Mouse (Mus musculus): Measurements from ENCODE around the gene Nr1h2. TPM values are rescaled to one million over a fixed set of nuclear protein-coding genes. Genes with fewer than 3 reads are reported as not detected.

Nr1h2 gene
- total and polyA plus RNA-seq, 3 experiments = 49.7 to 82.3 TPM; not detected in 1

- H3K9ac ChIP-seq (ENCODE audit: control insufficient read depth, low read depth, low read length, poor library complexity, severe bottlenecking) = no peak overlapping the region
- TF ChIP-seq JUND (IDR thresholded peaks at IDR 0.05; ENCODE audit: low read depth, low read length) (no peak), BHLHE40 (IDR thresholded peaks at IDR 0.05; ENCODE audit: borderline replicate concordance, low read depth, low read length) (no peak), MXI1 (IDR thresholded peaks at IDR 0.05; ENCODE audit: low read depth, low read length) (no peak), GATA1 (IDR thresholded peaks at IDR 0.05; ENCODE audit: low read depth, low read length) (no peak), POLR2AphosphoS2 (IDR thresholded peaks at IDR 0.05; ENCODE audit: low read length) (no peak), ZC3H11A (IDR thresholded peaks at IDR 0.05; ENCODE audit: low read depth, low read length) (no peak), KAT2A (conservative IDR thresholded peaks at IDR 0.05; ENCODE audit: low read depth, low read length) (no peak), RAD21 (IDR thresholded peaks at IDR 0.05; ENCODE audit: low read depth, low read length) (no peak), MAZ (IDR thresholded peaks at IDR 0.05; ENCODE audit: low read depth, low read length) (no peak), CTCF (IDR thresholded peaks at IDR 0.05 in 2 of 3, conservative IDR thresholded peaks at IDR 0.05 in 1 of 3; ENCODE audit: control insufficient read depth in 1 of 3, insufficient read depth in 1 of 3, low read depth in 2 of 3, low read length in 3 of 3, poor library complexity in 1 of 3, severe bottlenecking in 1 of 3) (no peak), MEF2A (IDR thresholded peaks at IDR 0.05; ENCODE audit: extremely low read depth, insufficient replicate concordance, low read depth, low read length, poor library complexity, severe bottlenecking) (no peak), RCOR1 (IDR thresholded peaks at IDR 0.05; ENCODE audit: low read depth, low read length) (no peak), ZKSCAN1 (IDR thresholded peaks at IDR 0.05; ENCODE audit: low read depth, low read length) (no peak), GABPA (IDR thresholded peaks at IDR 0.05; ENCODE audit: low read depth, low read length) (no peak)
Measured at GRCm38 (mm10) chr7:44589149-44589548, 35.4 kb upstream of the Nr1h2 start.

GRCm38 (mm10) chr7:44588338-44588737, 34.6 kb upstream of the Nr1h2 start:
- DNase-seq (ENCODE audit: low read depth, low spot score) = no peak
- no peak overlapping the region for H3K9ac ChIP-seq (ENCODE audit: control insufficient read depth, low read depth, low read length, poor library complexity, severe bottlenecking)
- no peaks in the 10 kb centered on the region for H3K4me1 ChIP-seq (ENCODE audit: control insufficient read depth in 1 of 2, insufficient read depth in 2 of 2, low read length in 2 of 2)
- no peaks in the 10 kb centered on the region for H3K36me3 ChIP-seq (ENCODE audit: control insufficient read depth in 1 of 2, insufficient read depth in 2 of 2, low read length in 2 of 2)
- no peak for TF ChIP-seq POLR2AphosphoS5 (IDR thresholded peaks at IDR 0.05; ENCODE audit: borderline replicate concordance, low read depth, low read length)
- TF ChIP-seq JUND (IDR thresholded peaks at IDR 0.05; ENCODE audit: low read depth, low read length) = no peak
- no peak for TF ChIP-seq BHLHE40 (IDR thresholded peaks at IDR 0.05; ENCODE audit: borderline replicate concordance, low read depth, low read length)
- TF ChIP-seq NRF1 (IDR thresholded peaks at IDR 0.05; ENCODE audit: insufficient read depth, low read depth, low read length, poor library complexity, severe bottlenecking) = no peak
- no peak for TF ChIP-seq RCOR1 (IDR thresholded peaks at IDR 0.05; ENCODE audit: low read depth, low read length)
- no peak for TF ChIP-seq ZKSCAN1 (IDR thresholded peaks at IDR 0.05; ENCODE audit: low read depth, low read length)
- TF ChIP-seq USF1 (IDR thresholded peaks at IDR 0.05; ENCODE audit: low read depth, low read length) = no peak
- TF ChIP-seq MXI1 (IDR thresholded peaks at IDR 0.05; ENCODE audit: low read depth, low read length) = no peak
- TF ChIP-seq CTCF (IDR thresholded peaks at IDR 0.05 in 2 of 3, conservative IDR thresholded peaks at IDR 0.05 in 1 of 3; ENCODE audit: control insufficient read depth in 1 of 3, insufficient read depth in 1 of 3, low read depth in 2 of 3, low read length in 3 of 3, poor library complexity in 1 of 3, severe bottlenecking in 1 of 3) = no peak
- no peak for TF ChIP-seq TCF12 (IDR thresholded peaks at IDR 0.05; ENCODE audit: low read depth, low read length)
- no peak for TF ChIP-seq UBTF (IDR thresholded peaks at IDR 0.05; ENCODE audit: borderline replicate concordance, insufficient read depth, low read depth, low read length)
- no peak for TF ChIP-seq ZNF384 (IDR thresholded peaks at IDR 0.05; ENCODE audit: low read depth, low read length)
- TF ChIP-seq ELF1 (IDR thresholded peaks at IDR 0.05; ENCODE audit: low read depth, low read length) = no peak
- no peak for TF ChIP-seq RAD21 (IDR thresholded peaks at IDR 0.05; ENCODE audit: low read depth, low read length)
- no peak for TF ChIP-seq TAL1 (IDR thresholded peaks at IDR 0.05; ENCODE audit: low read length)
- no peaks in the 10 kb centered on the region for H3K27me3 ChIP-seq (ENCODE audit: control insufficient read depth in 1 of 2, insufficient read depth in 2 of 2, low read length in 2 of 2)
- no peaks in the 10 kb centered on the region for H3K9me3 ChIP-seq (replicated peaks; ENCODE audit: insufficient read depth, low read length)
- no peaks in the 10 kb centered on the region for H3K79me2 ChIP-seq (ENCODE audit: control insufficient read depth, insufficient read depth, low read length, poor library complexity)
- no peak overlapping the region for H3K27ac ChIP-seq (ENCODE audit: control insufficient read depth, low read depth, low read length)
- no peak overlapping the region for H3K4me3 ChIP-seq (ENCODE audit: control insufficient read depth in 1 of 2, insufficient read depth in 1 of 2, low read depth in 2 of 2, low read length in 2 of 2)

More at GRCm38 (mm10) chr7:44589149-44589548, 35.4 kb upstream of the Nr1h2 start:
- no peaks in the 10 kb centered on the region for H3K27me3 ChIP-seq (ENCODE audit: control insufficient read depth in 1 of 2, insufficient read depth in 2 of 2, low read length in 2 of 2)
- no peaks in the 10 kb centered on the region for H3K36me3 ChIP-seq (ENCODE audit: control insufficient read depth in 1 of 2, insufficient read depth in 2 of 2, low read length in 2 of 2)
- H3K79me2 ChIP-seq (ENCODE audit: control insufficient read depth, insufficient read depth, low read length, poor library complexity) = no peaks in the 10 kb centered on the region
- H3K27ac ChIP-seq (ENCODE audit: control insufficient read depth, low read depth, low read length) = no peak overlapping the region
- H3K4me1 ChIP-seq (ENCODE audit: control insufficient read depth in 1 of 2, insufficient read depth in 2 of 2, low read length in 2 of 2) = no peaks in the 10 kb centered on the region
- DNase-seq (ENCODE audit: low read depth, low spot score) = no peak
- H3K4me3 ChIP-seq (ENCODE audit: control insufficient read depth in 1 of 2, insufficient read depth in 1 of 2, low read depth in 2 of 2, low read length in 2 of 2) = no peak overlapping the region
- no peaks in the 10 kb centered on the region for H3K9me3 ChIP-seq (replicated peaks; ENCODE audit: insufficient read depth, low read length)

Data from MEL (cell line).